Mouse (Mus musculus) hindbrain, embryonic 16.5 days (tissue): Measurements from ENCODE around the gene Wdr74. TPM values are rescaled to one million over a fixed set of nuclear protein-coding genes. Genes with fewer than 3 reads are reported as not detected.
"Not testable (repeated sequence)": the region's sequence is repeated elsewhere in the genome, so short reads cannot be mapped to it uniquely, and the experiment has no call there.

Source experiments
- ATAC-seq: fragments of 200-750 bp; cut with Nextera tagmentation; 2 replicates; pipeline ENCODE4 v1.8.0; 2017; ENCODE audit warnings: moderate TSS enrichment, moderate library complexity
- H3K27ac ChIP-seq: fragments of 300-500 bp; sonication (generic); 2 replicates; pipeline ENCODE4 v1.5.1; 2014; ENCODE audit warnings: low read depth, mild to moderate bottlenecking, control low read depth, low read length, moderate library complexity
- H3K27me3 ChIP-seq: fragments of 300-500 bp; sonication (generic); replicated peaks from 2 replicates; pipeline ENCODE4 v1.6.1; 2014; ENCODE audit warnings: low read length; ENCODE audit not compliant: control insufficient read depth, insufficient read depth
- H3K36me3 ChIP-seq: fragments of 300-500 bp; sonication (generic); 2 replicates; pipeline ENCODE4 v1.6.1; 2014; ENCODE audit warnings: mild to moderate bottlenecking, low read length, moderate library complexity, mixed read lengths; ENCODE audit not compliant: control insufficient read depth, insufficient read depth
- H3K4me1 ChIP-seq: fragments of 300-500 bp; sonication (generic); 2 replicates; pipeline ENCODE4 v1.6.1; 2014; ENCODE audit warnings: low read depth, low read length; ENCODE audit not compliant: control insufficient read depth, insufficient read depth
- H3K4me2 ChIP-seq: fragments of 300-500 bp; sonication (generic); 2 replicates; pipeline ENCODE4 v1.6.1; 2014; ENCODE audit warnings: mild to moderate bottlenecking, low read length, control low read depth, moderate library complexity
- H3K4me3 ChIP-seq: fragments of 300-500 bp; sonication (generic); 2 replicates; pipeline ENCODE4 v1.5.1; 2014; ENCODE audit warnings: mild to moderate bottlenecking, low read length, control low read depth, moderate library complexity
- H3K9ac ChIP-seq: fragments of 300-500 bp; sonication (generic); 2 replicates; pipeline ENCODE4 v1.6.1; 2014; ENCODE audit warnings: low read depth, mild to moderate bottlenecking, control low read depth, low read length, moderate library complexity
- H3K9me3 ChIP-seq: fragments of 300-500 bp; sonication (generic); 2 replicates; pipeline ENCODE4 v1.6.1; 2014; ENCODE audit warnings: mild to moderate bottlenecking, low read length, moderate library complexity; ENCODE audit not compliant: control insufficient read depth
- WGBS: fragments of 180-500 bp; shearing (Covaris S2); extraction: QIAGEN DNeasy Blood & Tissue Kit; methylation state at CpG from one replicate; pipeline ENCODE4 v1.1.7; 2014; 5-methylcytosine and 5-hydroxymethylcytosine counted together
- polyA plus RNA-seq: library from polyadenylated mRNA; unstranded; fragments of >200 nt; fragmentation: Nextera tagmentation; extraction: Ambion mirVana; gene quantifications from 2 replicates; pipeline ENCODE4 v1.2.1, GENCODE M21; 2015

The Wdr74 gene
- polyA plus RNA-seq, 1 experiment from 2014 or later, result 92.0 TPM

DNA sequence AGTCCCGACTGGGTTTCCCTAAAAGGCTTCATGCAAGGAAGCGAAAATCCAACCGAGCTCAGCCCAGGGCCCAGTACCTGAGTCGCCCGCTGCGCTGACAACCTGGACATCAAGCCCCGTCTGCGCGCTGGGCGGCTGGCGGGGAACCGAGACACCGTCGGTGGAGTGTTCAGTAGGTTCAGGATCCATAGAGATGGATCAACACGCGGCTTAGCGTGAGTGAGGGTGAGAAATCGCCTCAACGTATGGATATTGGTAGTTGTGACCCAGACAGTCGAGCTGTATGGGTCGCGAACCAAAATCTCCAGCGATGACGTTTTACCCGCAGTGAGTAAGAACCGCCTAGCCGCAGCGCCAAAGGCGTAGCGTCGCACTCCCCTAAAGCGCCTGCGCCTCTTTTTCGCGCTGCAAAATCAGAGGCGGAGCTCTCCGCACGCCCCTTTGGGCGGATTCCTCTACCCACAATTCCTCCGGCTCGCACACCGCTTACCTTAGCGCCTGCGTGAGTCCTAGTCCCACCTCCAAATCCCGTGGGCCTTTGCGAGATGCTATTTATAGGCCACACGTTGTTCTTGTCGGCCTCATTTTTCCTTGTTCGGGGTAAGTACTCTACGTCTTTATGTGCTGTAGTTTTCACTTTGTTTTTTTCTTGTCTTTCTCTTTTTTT lies 12.6 kb upstream of the Wdr74 start, which contains the start of gene Slc3a2:
Gene Slc3a2 (minus strand): TSS at position 463 of the 667 bp plus-strand sequence.
- Histone ChIP-seq H3K4me2 (peak within 1 kb of the TSS; percentile 64), H3K27me3 (no peaks in the 10 kb centered on the region), H3K4me1 (peaks cover 31% of the 10 kb centered on the region), H3K4me3 (peak within 1 kb of the TSS; percentile 84), H3K27ac (peak within 1 kb of the TSS; percentile 95), H3K36me3 (peaks cover 22% of the 10 kb centered on the region), H3K9ac (peak within 1 kb of the TSS; percentile 91), H3K9me3 (no peaks in the 10 kb centered on the region)
- peak; percentile 97 for ATAC-seq
- under 1% methylated on average over 50 of the region's 50 CpGs for WGBS

DNA sequence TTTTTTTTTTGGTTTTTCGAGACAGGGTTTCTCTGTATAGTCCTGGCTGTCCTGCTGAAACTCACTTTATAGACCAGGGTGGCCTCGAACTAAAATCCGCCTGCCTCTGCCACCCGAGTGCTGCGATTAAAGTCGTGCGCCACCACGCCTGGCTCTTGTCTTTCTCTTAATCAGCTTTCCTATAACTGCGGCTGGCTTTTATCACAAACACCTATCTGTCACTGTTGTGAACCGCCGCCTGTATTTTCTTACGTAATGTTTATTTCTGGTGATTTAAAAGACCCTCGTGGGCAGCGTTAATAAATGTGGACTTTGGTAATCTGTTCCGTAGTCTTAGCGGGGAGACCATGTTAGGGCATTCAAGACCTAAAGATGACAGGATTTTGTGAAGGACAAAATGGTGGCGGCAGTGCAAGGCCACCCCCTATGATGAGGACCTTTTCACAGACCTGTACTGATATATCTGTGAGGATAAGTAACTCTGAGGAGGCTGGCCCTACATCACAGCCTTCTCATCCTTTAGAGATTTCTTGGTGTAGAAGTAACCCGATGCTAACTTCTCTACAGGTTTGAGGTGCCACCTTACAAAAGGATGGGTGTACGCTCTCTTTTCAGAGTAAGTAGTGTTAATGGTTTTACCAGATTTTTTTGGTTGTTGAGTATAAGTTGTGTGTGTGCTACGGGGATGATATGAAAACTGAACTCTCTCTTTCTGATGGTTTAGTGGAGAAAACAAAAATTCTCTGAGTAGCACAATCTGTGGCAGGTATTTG lies 11.9 kb upstream of the Wdr74 start:
- H3K4me3 ChIP-seq, result peak overlapping the region; percentile 84
- peaks cover 22% of the 10 kb centered on the region for H3K36me3 ChIP-seq
- H3K27me3 ChIP-seq, result no peaks in the 10 kb centered on the region
- peak overlapping the region; percentile 76 for H3K27ac ChIP-seq
- no peaks in the 10 kb centered on the region for H3K9me3 ChIP-seq
- H3K9ac ChIP-seq, result peak overlapping the region; percentile 85
- peaks cover 31% of the 10 kb centered on the region for H3K4me1 ChIP-seq
- peak overlapping the region; percentile 64 for H3K4me2 ChIP-seq
- under 1% methylated on average over 20 of the region's 20 CpGs for WGBS
- ATAC-seq, result no peak

DNA sequence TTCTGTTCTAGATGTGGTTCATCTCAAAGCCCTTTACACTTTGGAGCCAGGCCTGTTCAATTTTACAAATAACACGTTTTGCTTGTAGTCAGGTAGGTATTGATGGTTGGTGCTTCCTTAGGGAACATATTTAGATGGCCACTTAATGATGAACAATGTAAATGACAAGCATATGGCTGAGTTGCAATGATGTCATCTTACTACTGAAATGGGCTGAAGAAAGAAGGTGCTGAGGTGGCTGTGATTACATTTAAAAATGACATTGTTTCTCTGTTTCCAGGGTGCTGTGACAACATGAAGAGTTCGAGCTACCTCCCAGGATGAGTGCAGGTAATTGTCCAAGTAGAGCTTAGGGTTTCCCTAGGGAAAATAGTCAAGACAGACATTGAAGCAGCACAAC lies 11.2 kb upstream of the Wdr74 start:
- H3K4me1 ChIP-seq, result peaks cover 31% of the 10 kb centered on the region
- 0% methylated on average over 2 of the region's 2 CpGs for WGBS
- peak overlapping the region; percentile 64 for H3K4me2 ChIP-seq
- no peaks in the 10 kb centered on the region for H3K9me3 ChIP-seq
- H3K9ac ChIP-seq, result peak overlapping the region; percentile 85
- H3K4me3 ChIP-seq, result peak overlapping the region; percentile 84
- H3K27ac ChIP-seq, result no peak overlapping the region
- H3K36me3 ChIP-seq, result peaks cover 22% of the 10 kb centered on the region
- no peaks in the 10 kb centered on the region for H3K27me3 ChIP-seq
- no peak for ATAC-seq

DNA sequence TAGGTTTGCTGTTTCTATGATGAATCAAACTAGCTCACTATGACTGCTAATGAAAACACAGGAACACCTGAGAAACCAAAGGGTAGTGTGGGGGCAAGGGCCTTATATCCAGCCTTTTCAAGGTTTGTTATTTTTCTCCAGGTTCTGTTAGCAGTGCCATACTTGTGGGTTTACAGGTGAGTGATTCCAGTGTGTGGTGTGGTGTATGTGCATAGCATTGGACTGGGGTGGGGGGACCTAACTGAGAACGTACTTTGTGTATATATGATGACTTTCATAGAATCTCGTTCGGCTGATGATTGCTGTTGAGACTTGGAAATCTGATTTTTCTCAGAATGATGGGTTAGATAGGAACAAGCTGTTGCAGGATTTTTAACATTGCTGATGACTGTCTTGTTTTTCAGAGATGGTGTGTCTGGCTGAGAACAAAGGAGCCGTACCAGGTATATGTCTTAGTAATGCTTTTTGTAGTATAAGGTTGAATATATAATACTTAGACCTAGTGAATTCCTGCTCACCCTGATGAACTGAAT lies 10.5 kb upstream of the Wdr74 start:
- Histone ChIP-seq H3K27ac (no peak overlapping the region), H3K9me3 (no peaks in the 10 kb centered on the region), H3K27me3 (no peaks in the 10 kb centered on the region), H3K4me2 (peak overlapping the region; percentile 64), H3K4me3 (peak overlapping the region; percentile 84; the same call in 1 of the 2 replicates), H3K9ac (peak overlapping the region; percentile 28; the same call in 1 of the 2 replicates), H3K36me3 (peaks cover 20% of the 10 kb centered on the region), H3K4me1 (peaks cover 31% of the 10 kb centered on the region)
- 52% methylated on average over 4 of the region's 4 CpGs for WGBS
- ATAC-seq, result no peak

DNA sequence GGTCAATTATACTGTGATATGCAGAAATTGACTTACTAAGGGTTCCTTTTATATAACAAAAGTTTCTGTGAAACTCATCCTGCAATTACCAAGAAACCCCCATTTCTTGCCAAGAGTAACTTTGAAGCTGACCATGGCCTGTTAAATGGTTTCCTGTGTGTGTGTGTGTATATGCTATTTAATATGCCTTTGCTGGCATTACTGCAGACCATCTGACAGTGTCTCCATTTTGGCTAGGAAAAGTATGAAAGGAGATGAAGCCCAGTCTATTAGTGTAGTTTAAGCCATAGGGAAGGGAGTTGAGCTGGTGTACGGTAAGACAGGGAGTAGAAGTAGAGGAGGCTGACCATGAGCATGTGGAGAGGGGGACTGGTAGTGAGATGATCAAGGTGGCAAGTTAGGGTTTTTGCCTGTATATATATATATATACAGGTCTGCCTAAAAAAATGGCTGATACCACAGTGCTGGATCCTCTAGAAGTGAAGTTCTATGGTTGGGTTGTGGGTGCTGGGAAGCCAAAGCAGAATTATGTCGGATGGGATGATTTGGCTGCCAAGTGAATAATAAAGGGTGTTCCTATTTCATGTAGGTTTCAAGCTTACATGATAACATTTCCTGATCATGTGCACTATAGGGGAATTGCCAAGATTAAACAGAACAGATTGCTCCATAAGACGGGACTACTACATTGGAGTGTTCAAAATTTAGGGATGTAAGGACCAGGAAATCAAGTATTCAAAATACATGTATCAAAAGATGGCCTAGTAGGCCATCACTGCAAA lies 8.8 kb upstream of the Wdr74 start:
- Histone ChIP-seq H3K9me3 (no peaks in the 10 kb centered on the region), H3K36me3 (peaks cover 20% of the 10 kb centered on the region), H3K4me1 (peaks cover 24% of the 10 kb centered on the region), H3K27me3 (no peaks in the 10 kb centered on the region), H3K4me2 (no peak overlapping the region), H3K4me3 (no peak overlapping the region), H3K27ac (no peak overlapping the region), H3K9ac (no peak overlapping the region)
- ATAC-seq, result no peak
- WGBS, result 17% methylated on average over 3 of the region's 3 CpGs

DNA sequence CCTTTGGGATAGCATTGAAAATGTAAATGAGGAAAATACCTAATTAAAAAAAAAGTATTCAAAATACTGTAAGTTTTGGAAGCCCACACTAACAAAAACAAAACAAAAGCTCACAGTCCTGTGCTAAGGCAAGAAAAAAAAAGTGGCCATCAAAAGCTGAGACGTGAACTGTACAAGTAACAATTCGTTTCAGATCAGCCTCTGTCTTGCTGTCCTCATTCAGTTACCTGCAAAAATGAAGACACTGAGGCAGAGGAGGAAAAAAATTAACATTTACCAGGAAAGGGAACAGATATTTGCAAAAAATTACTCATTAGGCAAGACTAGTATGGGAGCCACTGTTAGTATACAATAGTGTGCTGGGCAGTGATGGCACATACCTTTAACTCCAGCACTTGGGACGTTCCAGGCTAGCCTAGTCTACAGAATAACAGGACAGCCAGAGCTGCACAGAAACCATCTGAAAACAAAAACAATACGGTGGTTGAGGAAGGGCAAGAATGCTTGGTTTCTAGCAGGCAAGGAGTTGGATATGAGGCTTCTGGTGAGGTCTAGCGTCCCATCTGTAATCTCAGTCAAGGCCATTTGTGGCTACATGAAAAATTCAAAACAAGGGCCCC lies 8.0 kb upstream of the Wdr74 start:
- Histone ChIP-seq H3K27me3 (no peaks in the 10 kb centered on the region), H3K4me2 (no peak overlapping the region), H3K36me3 (peaks cover 20% of the 10 kb centered on the region), H3K9me3 (no peaks in the 10 kb centered on the region), H3K27ac (no peak overlapping the region), H3K4me3 (no peak overlapping the region), H3K9ac (no peak overlapping the region), H3K4me1 (peaks cover 17% of the 10 kb centered on the region)
- WGBS, result 26% methylated on average over 5 of the region's 5 CpGs
- ATAC-seq, result no peak

DNA sequence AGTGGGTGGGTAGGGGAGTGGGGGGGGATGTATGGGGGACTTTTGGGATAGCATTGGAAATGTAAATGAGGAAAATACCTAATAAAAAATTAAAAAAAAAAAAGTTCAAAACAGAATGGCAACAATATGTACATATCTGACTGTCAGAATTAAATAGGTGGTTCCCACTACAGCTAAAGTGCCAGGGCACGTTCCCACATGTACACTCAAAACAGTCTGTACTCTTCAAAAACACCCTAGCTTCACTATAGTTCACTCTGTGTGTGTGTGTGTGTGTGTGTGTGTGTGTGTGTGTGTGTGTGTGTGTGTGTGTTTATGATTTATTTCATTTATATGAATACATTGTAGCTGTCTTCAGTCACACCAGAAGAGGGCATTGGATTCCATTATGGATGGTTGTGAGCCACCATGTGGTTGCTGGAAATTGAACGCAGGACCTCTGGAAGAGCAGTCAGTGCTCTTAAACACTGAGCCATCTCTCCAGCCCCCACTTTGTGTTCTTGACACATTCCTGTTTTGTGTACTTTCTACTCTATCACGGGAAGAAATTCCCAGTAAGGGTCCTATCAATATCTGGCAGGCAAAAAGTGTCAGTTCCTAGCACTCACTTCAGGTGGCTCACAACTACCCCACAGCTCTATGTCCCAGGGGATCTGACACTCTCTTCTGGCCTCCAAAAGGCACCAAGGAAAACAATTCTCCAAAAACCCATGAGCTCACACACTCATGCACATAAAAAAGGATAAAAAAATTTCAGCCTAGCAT lies 7.1 kb upstream of the Wdr74 start:
- H3K27ac ChIP-seq, H3K4me2 ChIP-seq, H3K4me3 ChIP-seq, ATAC-seq, H3K27me3 ChIP-seq, H3K9ac ChIP-seq, H3K9me3 ChIP-seq: not testable (repeated sequence)
- Histone ChIP-seq H3K36me3 (peaks cover 20% of the 10 kb centered on the region), H3K4me1 (peaks cover 17% of the 10 kb centered on the region)
- WGBS, result 47% methylated on average over 3 of the region's 3 CpGs

DNA sequence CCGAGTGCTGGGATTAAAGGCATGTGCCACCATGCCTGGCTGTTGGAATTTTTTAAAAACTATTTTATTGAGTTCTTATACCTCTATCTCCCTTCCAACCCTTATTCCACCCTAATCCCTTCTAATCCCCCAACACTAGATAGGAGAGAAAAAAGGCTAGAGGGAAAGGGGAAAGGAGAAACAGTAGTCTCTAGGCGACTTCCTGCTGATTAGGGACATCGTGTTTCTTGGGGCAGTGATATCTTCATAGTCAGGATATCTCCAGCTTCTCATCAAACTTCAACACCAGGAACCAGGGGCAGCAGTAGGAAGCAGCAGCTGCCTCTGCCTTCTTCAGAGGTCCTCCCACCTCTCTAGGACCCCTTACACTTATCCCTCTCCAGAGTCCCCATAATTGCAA lies 1.3 kb upstream of the Wdr74 start:
- WGBS, result 77% methylated on average over 3 of the region's 3 CpGs
- no peak for ATAC-seq
- no peaks in the 10 kb centered on the region; the same call in 1 of the 2 replicates for H3K27me3 ChIP-seq
- H3K9me3 ChIP-seq, result no peaks in the 10 kb centered on the region
- peaks cover 4% of the 10 kb centered on the region for H3K4me1 ChIP-seq
- no peak overlapping the region for H3K4me3 ChIP-seq
- H3K36me3 ChIP-seq, result peaks cover 14% of the 10 kb centered on the region
- H3K9ac ChIP-seq, result no peak overlapping the region
- H3K27ac ChIP-seq, result no peak overlapping the region
- H3K4me2 ChIP-seq, result no peak overlapping the region
